In genomic region chr13:97245157-97245556, GRCm38 (mm10) we compare ENCODE assay signal across 12 mouse cellular contexts. TPM values are rescaled to one million over a fixed set of nuclear protein-coding genes. Genes with fewer than 3 reads are reported as not detected.
DNase-seq lines count a peak whose midpoint lies in the region; ATAC-seq and TF ChIP-seq lines count a peak whose summit lies in the region.
"Had no signal": no experiment of that assay in that cellular context is flagged by ENCODE, and none has a peak within 500 bp of the region (broad histone marks: within the 10 kb centered on the region; RNA-seq: fewer than 3 reads in every experiment).

No protein-coding gene starts in this region.

- WGBS in forebrain, embryonic 10.5 days = 90% methylated on average over 12 of the region's 12 CpGs
- WGBS in hindbrain, embryonic 14.5 days = 73% methylated on average over 12 of the region's 12 CpGs
- WGBS in neural tube, embryonic 14.5 days = 77% methylated on average over 12 of the region's 12 CpGs

- peak overlapping the region; percentile 82 for H3K4me2 ChIP-seq in hindbrain, embryonic 14.5 days (replicated peaks)
- H3K4me2 ChIP-seq in neural tube, embryonic 14.5 days (ENCODE audit: low read depth, low read length) = peak overlapping the region; percentile 67

- H3K9me3 ChIP-seq in forebrain, embryonic 10.5 days = no peaks in the 10 kb centered on the region
- H3K9me3 ChIP-seq in hindbrain, embryonic 14.5 days (ENCODE audit: control insufficient read depth, low read length) = no peaks in the 10 kb centered on the region
- no peaks in the 10 kb centered on the region for H3K9me3 ChIP-seq in neural tube, embryonic 14.5 days (ENCODE audit: control insufficient read depth, low read length)

- ATAC-seq in hindbrain, embryonic 14.5 days (ENCODE audit: low FRiP score) = no peak
- ATAC-seq in neural tube, embryonic 14.5 days (ENCODE audit: low read depth) = no peak

- H3K27me3 ChIP-seq in forebrain, embryonic 10.5 days (ENCODE audit: poor library complexity, severe bottlenecking) = no peaks in the 10 kb centered on the region
- no peaks in the 10 kb centered on the region for H3K27me3 ChIP-seq in hindbrain, embryonic 14.5 days (ENCODE audit: control insufficient read depth, insufficient read depth, low read length)
- no peaks in the 10 kb centered on the region; the same call in 1 of the 2 replicates for H3K27me3 ChIP-seq in neural tube, embryonic 14.5 days (ENCODE audit: control insufficient read depth, insufficient read depth, low read length)
- H3K27me3 ChIP-seq: CH12.LX had no signal

- peak overlapping the region; percentile 71 for H3K27ac ChIP-seq in left cerebral cortex, adult 2 months
- peak overlapping the region; percentile 99 for H3K27ac ChIP-seq in forebrain, embryonic 10.5 days
- H3K27ac ChIP-seq in hindbrain, embryonic 14.5 days = no peak overlapping the region
- H3K27ac ChIP-seq in neural tube, embryonic 14.5 days (ENCODE audit: low read depth, low read length) = no peak overlapping the region

- H3K4me1 ChIP-seq in forebrain, embryonic 10.5 days = peaks cover 92% of the 10 kb centered on the region
- H3K4me1 ChIP-seq in hindbrain, embryonic 14.5 days (replicated peaks; ENCODE audit: control insufficient read depth, insufficient read depth, low read length) = peaks cover 66% of the 10 kb centered on the region
- peaks cover 56% of the 10 kb centered on the region for H3K4me1 ChIP-seq in neural tube, embryonic 14.5 days (ENCODE audit: control insufficient read depth, insufficient read depth, low read length)

- no peak for DNase-seq in left cerebral cortex, adult 2 months (ENCODE audit: extremely low spot score in 1 of 2, low spot score in 2 of 2)
- DNase-seq in left cerebral cortex, adult 11 months (ENCODE audit: low spot score) = no peak
- no peak for DNase-seq in forebrain, embryonic 10.5 days (ENCODE audit: extremely low spot score, low spot score)
- DNase-seq in hindbrain, embryonic 14.5 days (ENCODE audit: low spot score) = no peak
- no peak for DNase-seq in spleen, postnatal 10 days (ENCODE audit: low spot score in 2 of 2)
- no peak for DNase-seq in thymus, postnatal 4 days
- DNase-seq: heart, postnatal 14 days; kidney, postnatal 10 days; lung, postnatal 10 days; right cerebral cortex, adult 18-20 months had no signal

- H3K36me3 ChIP-seq in forebrain, embryonic 10.5 days (replicated peaks) = peaks cover 57% of the 10 kb centered on the region
- peaks cover 47% of the 10 kb centered on the region for H3K36me3 ChIP-seq in hindbrain, embryonic 14.5 days (replicated peaks; ENCODE audit: control insufficient read depth, insufficient read depth)
- peaks cover 36% of the 10 kb centered on the region for H3K36me3 ChIP-seq in neural tube, embryonic 14.5 days (ENCODE audit: control insufficient read depth, insufficient read depth, low read length)

- H3K9ac ChIP-seq in hindbrain, embryonic 14.5 days = peak overlapping the region; percentile 42
- no peak overlapping the region for H3K9ac ChIP-seq in neural tube, embryonic 14.5 days (replicated peaks; ENCODE audit: low read depth, low read length)

- no peak for TF ChIP-seq CTCF in left cerebral cortex, adult 2 months (IDR thresholded peaks at IDR 0.05)

- peak overlapping the region; percentile 88 for H3K4me3 ChIP-seq in left cerebral cortex, adult 2 months
- peak overlapping the region; percentile 67 for H3K4me3 ChIP-seq in forebrain, embryonic 10.5 days
- peak overlapping the region; percentile 89 for H3K4me3 ChIP-seq in hindbrain, embryonic 14.5 days (replicated peaks; ENCODE audit: low read length)
- peak overlapping the region; percentile 96 for H3K4me3 ChIP-seq in neural tube, embryonic 14.5 days (ENCODE audit: low read depth, low read length)

- intact Hi-C loops in left cerebral cortex, adult 2 months (cut with DNase I) = no loop called here

RNA-seq across cellular contexts. Expression of gene Enc1, which starts 4.3 kb away (rescaled TPM):
- total RNA-seq in left cerebral cortex, adult 2 months (2021) = 100 to 1,000 TPM; 653 to 683 TPM
- polyA plus RNA-seq in forebrain, embryonic 10.5 days (2016; fragmentation: Nextera tagmentation; extraction: Ambion mirVana) = 7.8 and 10.0 TPM in 2 replicates
- 80.5 and 82.4 TPM in 2 replicates for polyA plus RNA-seq in hindbrain, embryonic 14.5 days (2014; fragmentation: Nextera tagmentation; extraction: Ambion mirVana)
- 72.3 and 94.5 TPM in 2 replicates for polyA plus RNA-seq in neural tube, embryonic 14.5 days (2014; fragmentation: Nextera tagmentation; extraction: Ambion mirVana)

RNA-seq across cellular contexts. Expression of gene Hexb, which starts 47.0 kb away (rescaled TPM):
- total RNA-seq in left cerebral cortex, adult 2 months (2021) = 100 to 1,000 TPM; 102 to 103 TPM
- 18.4 and 20.5 TPM in 2 replicates for polyA plus RNA-seq in forebrain, embryonic 10.5 days (2016; fragmentation: Nextera tagmentation; extraction: Ambion mirVana)
- 45.3 and 50.7 TPM in 2 replicates for polyA plus RNA-seq in hindbrain, embryonic 14.5 days (2014; fragmentation: Nextera tagmentation; extraction: Ambion mirVana)
- 48.2 and 54.1 TPM in 2 replicates for polyA plus RNA-seq in neural tube, embryonic 14.5 days (2014; fragmentation: Nextera tagmentation; extraction: Ambion mirVana)

Comparison
In these comparisons a context has a peak if more than half of its experiments do, and no peak if none do; other contexts are left out.
1. H3K27ac ChIP-seq: peak in left cerebral cortex, adult 2 months (single experiment) and forebrain, embryonic 10.5 days (single experiment); none in hindbrain, embryonic 14.5 days (single experiment) and neural tube, embryonic 14.5 days (single experiment).
2. Peak in every context shown above with its lines, with median percentiles within 50 percentile points of each other: H3K4me3 ChIP-seq.